ENCODE assay signal across 8 mouse cellular contexts in the genomic region with DNA sequence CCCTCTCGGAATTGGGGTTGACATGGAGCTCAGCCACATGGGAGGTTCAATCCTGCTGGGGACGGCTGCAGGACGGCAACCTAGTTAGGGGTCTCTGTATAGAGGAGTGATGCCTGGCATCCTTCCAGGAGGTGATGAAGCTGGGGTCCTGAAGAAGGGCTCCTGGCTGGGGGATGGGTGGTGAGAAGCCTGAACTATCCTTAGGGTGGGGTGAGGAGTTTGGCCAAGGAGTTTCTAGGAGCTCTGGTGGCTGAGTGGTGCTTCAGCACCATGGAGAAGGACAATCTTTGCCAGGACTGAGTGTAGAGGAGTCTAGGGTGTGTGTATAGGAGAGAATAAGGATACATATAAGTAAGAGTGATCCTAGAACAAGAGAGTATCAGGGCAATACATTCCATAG. TPM values are rescaled to one million over a fixed set of nuclear protein-coding genes. Genes with fewer than 3 reads are reported as not detected.
DNase-seq lines count a peak whose midpoint lies in the region; ATAC-seq and TF ChIP-seq lines count a peak whose summit lies in the region.

No protein-coding gene starts in this region.

- no peaks in the 10 kb centered on the region for H3K27me3 ChIP-seq in kidney, postnatal 0 days (ENCODE audit: insufficient read depth, low read length)
- H3K27me3 ChIP-seq in MEL (ENCODE audit: control insufficient read depth in 1 of 2, insufficient read depth in 2 of 2, low read length in 2 of 2): no peaks in the 10 kb centered on the region; a peak in 1 of 4 replicates
- H3K27me3 ChIP-seq in forebrain, embryonic 11.5 days (ENCODE audit: control insufficient read depth, insufficient read depth, low read length): peaks cover 6% of the 10 kb centered on the region; the same call in 1 of the 2 replicates

- H3K9me3 ChIP-seq in kidney, postnatal 0 days (replicated peaks; ENCODE audit: low read length): no peaks in the 10 kb centered on the region
- H3K9me3 ChIP-seq in MEL (replicated peaks; ENCODE audit: insufficient read depth, low read length): no peaks in the 10 kb centered on the region
- no peaks in the 10 kb centered on the region for H3K9me3 ChIP-seq in forebrain, embryonic 11.5 days (ENCODE audit: control insufficient read depth, low read length)

- no peak for ATAC-seq in kidney, postnatal 0 days (replicated peaks; ENCODE audit: low FRiP score, low read depth)
- ATAC-seq in forebrain, embryonic 11.5 days (replicated peaks; ENCODE audit: low FRiP score): no peak
- no peak for ATAC-seq in inflammation-experienced regulatory T-cells, adult 6 months

- peak; percentile 77 for DNase-seq in kidney, postnatal 0 days (ENCODE audit: low spot score)
- DNase-seq in kidney, adult 18-20 months: no peak
- DNase-seq in MEL (ENCODE audit: low read depth, low spot score): peak; percentile 55
- DNase-seq in forebrain, embryonic 11.5 days (ENCODE audit: low spot score): no peak
- peak; percentile 65 for DNase-seq in mesoderm, embryonic 11.5 days (ENCODE audit: low read depth, low spot score)
- DNase-seq in cerebellum, adult 9-11 months: no peak
- DNase-seq in adrenal gland, adult 8-10 months: no peak

- no peak for TF ChIP-seq RAD21 in MEL (IDR thresholded peaks at IDR 0.05; ENCODE audit: low read depth, low read length)

- no peak overlapping the region for H3K9ac ChIP-seq in kidney, postnatal 0 days (ENCODE audit: low read depth, low read length)
- no peak overlapping the region for H3K9ac ChIP-seq in MEL (ENCODE audit: control insufficient read depth, low read depth, low read length, poor library complexity, severe bottlenecking)
- peak overlapping the region; percentile 37; the same call in 1 of the 2 replicates for H3K9ac ChIP-seq in forebrain, embryonic 11.5 days (ENCODE audit: low read length)

- WGBS in kidney, postnatal 0 days: 30% methylated on average over 3 of the region's 3 CpGs
- 10% methylated on average over 3 of the region's 3 CpGs for WGBS in forebrain, embryonic 11.5 days

- no peaks in the 10 kb centered on the region for H3K36me3 ChIP-seq in kidney, postnatal 0 days (ENCODE audit: insufficient read depth, low read length)
- no peaks in the 10 kb centered on the region for H3K36me3 ChIP-seq in MEL (ENCODE audit: control insufficient read depth in 1 of 2, insufficient read depth in 2 of 2, low read length in 2 of 2)
- H3K36me3 ChIP-seq in forebrain, embryonic 11.5 days (ENCODE audit: control insufficient read depth, insufficient read depth, low read length): no peaks in the 10 kb centered on the region

- no peak for TF ChIP-seq CTCF in kidney, postnatal 0 days (IDR thresholded peaks at IDR 0.05; ENCODE audit: low read depth)
- TF ChIP-seq CTCF in MEL (IDR thresholded peaks at IDR 0.05 in 2 of 3, conservative IDR thresholded peaks at IDR 0.05 in 1 of 3; ENCODE audit: control insufficient read depth in 1 of 3, insufficient read depth in 1 of 3, low read depth in 2 of 3, low read length in 3 of 3, poor library complexity in 1 of 3, severe bottlenecking in 1 of 3): no peak

- no peak for TF ChIP-seq POLR2A in MEL (IDR thresholded peaks at IDR 0.05; ENCODE audit: control insufficient read depth in 1 of 2, insufficient read depth in 1 of 2, low read depth in 1 of 2, low read length in 2 of 2, poor library complexity in 1 of 2)

- no peak overlapping the region for H3K27ac ChIP-seq in kidney, postnatal 0 days
- H3K27ac ChIP-seq in MEL (ENCODE audit: control insufficient read depth, low read depth, low read length): no peak overlapping the region
- no peak overlapping the region for H3K27ac ChIP-seq in forebrain, embryonic 11.5 days (ENCODE audit: low read depth, low read length)

- no peak for TF ChIP-seq EP300 in MEL (IDR thresholded peaks at IDR 0.05; ENCODE audit: low read depth in 1 of 2, low read length in 2 of 2)

- no peaks in the 10 kb centered on the region for H3K4me1 ChIP-seq in kidney, postnatal 0 days (replicated peaks; ENCODE audit: insufficient read depth, low read length)
- no peaks in the 10 kb centered on the region for H3K4me1 ChIP-seq in MEL (ENCODE audit: control insufficient read depth in 1 of 2, insufficient read depth in 2 of 2, low read length in 2 of 2)
- 0 out of 2 replicates have a peak, but pooled peaks cover 3% of the 10 kb centered on the region for H3K4me1 ChIP-seq in forebrain, embryonic 11.5 days (replicated peaks; ENCODE audit: control insufficient read depth, insufficient read depth, low read length)

- H3K79me2 ChIP-seq in MEL (ENCODE audit: control insufficient read depth, insufficient read depth, low read length, poor library complexity): no peaks in the 10 kb centered on the region

- no peak overlapping the region for H3K4me3 ChIP-seq in kidney, postnatal 0 days (replicated peaks; ENCODE audit: low read depth, low read length)
- no peak overlapping the region for H3K4me3 ChIP-seq in MEL (ENCODE audit: control insufficient read depth in 1 of 2, insufficient read depth in 1 of 2, low read depth in 2 of 2, low read length in 2 of 2)
- peak overlapping the region; percentile 11; the same call in 1 of the 2 replicates for H3K4me3 ChIP-seq in forebrain, embryonic 11.5 days (ENCODE audit: low read depth, low read length)

- H3K4me2 ChIP-seq in kidney, postnatal 0 days (ENCODE audit: low read length): no peak overlapping the region
- peak overlapping the region; percentile 26; the same call in 1 of the 2 replicates for H3K4me2 ChIP-seq in forebrain, embryonic 11.5 days (ENCODE audit: low read depth, low read length, severe bottlenecking)

TF ChIP-seq in MEL, 35 proteins besides CTCF, POLR2A, EP300 and RAD21:
- TF ChIP-seq MAZ (IDR thresholded peaks at IDR 0.05; ENCODE audit: low read depth, low read length): no peak
- TF ChIP-seq MEF2A (IDR thresholded peaks at IDR 0.05; ENCODE audit: extremely low read depth, insufficient replicate concordance, low read depth, low read length, poor library complexity, severe bottlenecking): no peak
- no peak for TF ChIP-seq ZNF384 (IDR thresholded peaks at IDR 0.05; ENCODE audit: low read depth, low read length)
- 0 out of 2 replicates have a peak, but pooled peaks have one; percentile 20 for TF ChIP-seq MAX (IDR thresholded peaks at IDR 0.05; ENCODE audit: low read length)
- no peak for TF ChIP-seq ZKSCAN1 (IDR thresholded peaks at IDR 0.05; ENCODE audit: low read depth, low read length)
- TF ChIP-seq CHD1 (IDR thresholded peaks at IDR 0.05; ENCODE audit: low read depth, low read length): no peak
- TF ChIP-seq SIN3A (IDR thresholded peaks at IDR 0.05; ENCODE audit: low read length): peak; percentile 43; the same call in 1 of the 2 replicates
- TF ChIP-seq CHD2 (IDR thresholded peaks at IDR 0.05; ENCODE audit: low read length): no peak
- TF ChIP-seq TBP (IDR thresholded peaks at IDR 0.05; ENCODE audit: low read depth, low read length): no peak
- TF ChIP-seq GABPA (IDR thresholded peaks at IDR 0.05; ENCODE audit: low read depth, low read length): no peak
- TF ChIP-seq ZC3H11A (IDR thresholded peaks at IDR 0.05; ENCODE audit: low read depth, low read length): no peak
- no peak for TF ChIP-seq JUND (IDR thresholded peaks at IDR 0.05; ENCODE audit: low read depth, low read length)
- no peak for TF ChIP-seq MYB (IDR thresholded peaks at IDR 0.05; ENCODE audit: low read depth, low read length)
- no peak for TF ChIP-seq SMC3 (IDR thresholded peaks at IDR 0.05; ENCODE audit: low read depth, low read length)
- TF ChIP-seq NRF1 (IDR thresholded peaks at IDR 0.05; ENCODE audit: insufficient read depth, low read depth, low read length, poor library complexity, severe bottlenecking): no peak
- TF ChIP-seq USF2 (IDR thresholded peaks at IDR 0.05; ENCODE audit: borderline replicate concordance in 1 of 2, insufficient read depth in 1 of 2, low read depth in 1 of 2, low read length in 2 of 2): no peak

RNA-seq across cellular contexts. Expression of a gene that starts 0.6 kb away (rescaled TPM):
- polyA plus RNA-seq in kidney, postnatal 0 days (2015; fragmentation: Nextera tagmentation; extraction: Ambion mirVana): 21.0 and 22.1 TPM in 2 replicates
- total RNA-seq in MEL (2012; rRNA removed): 0.59 and 0.62 TPM in 2 replicates
- under 1 TPM in 1 of 2 experiments, not detected in 1; 0.11 TPM for polyA plus RNA-seq in MEL (2012; ENCODE audit: insufficient read depth in 1 of 2, insufficient read length in 2 of 2, low read depth in 1 of 2, low replicate concordance in 2 of 2, missing spikeins in 1 of 2)
- polyA plus RNA-seq in forebrain, embryonic 11.5 days (2014; fragmentation: Nextera tagmentation; extraction: Ambion mirVana): 18.6 and 22.7 TPM in 2 replicates
- total RNA-seq in adrenal gland, adult 8-10 months (2022): 100 to 1,000 TPM; 219 to 291 (median 255) TPM
- polyA plus RNA-seq in inflammation-experienced regulatory T-cells, adult 6 months (2017; shearing (Covaris generic)): 10 to 100 TPM in 2 of 3 experiments, 1 to 10 TPM in 1; 6.1 to 36.2 (median 19.9) TPM

RNA-seq across cellular contexts. Expression of a gene that starts 11.4 kb away (rescaled TPM):
- polyA plus RNA-seq in kidney, postnatal 0 days (2015; fragmentation: Nextera tagmentation; extraction: Ambion mirVana): 4.5 and 5.3 TPM in 2 replicates
- not detected in 2 replicates for total RNA-seq in MEL (2012; rRNA removed)
- 1 to 10 TPM in 1 of 2 experiments, not detected in 1; 1.2 TPM for polyA plus RNA-seq in MEL (2012; ENCODE audit: insufficient read depth in 1 of 2, insufficient read length in 2 of 2, low read depth in 1 of 2, low replicate concordance in 2 of 2, missing spikeins in 1 of 2)
- not detected in 2 replicates for polyA plus RNA-seq in forebrain, embryonic 11.5 days (2014; fragmentation: Nextera tagmentation; extraction: Ambion mirVana)
- total RNA-seq in adrenal gland, adult 8-10 months (2022): 1 to 10 TPM in 2 of 4 experiments, not detected in 2; 4.4 to 8.6 TPM
- polyA plus RNA-seq in inflammation-experienced regulatory T-cells, adult 6 months (2017; shearing (Covaris generic)): 10 to 100 TPM in 2 of 3 experiments, 1 to 10 TPM in 1; 6.7 to 39.0 (median 18.9) TPM

Comparison
In these comparisons a context has a peak if more than half of its experiments do, and no peak if none do; other contexts are left out.
1. DNase-seq: peak in kidney, postnatal 0 days (single experiment), MEL (single experiment) and mesoderm, embryonic 11.5 days (single experiment); none in kidney, adult 18-20 months (single experiment), forebrain, embryonic 11.5 days (single experiment), cerebellum, adult 9-11 months (single experiment) and adrenal gland, adult 8-10 months (single experiment).
2. RNA of a gene that starts 0.6 kb away (polyA plus RNA-seq): 21.0 to 22.1 TPM in kidney, postnatal 0 days, 6.1 to 36.2 TPM in inflammation-experienced regulatory T-cells, adult 6 months and 18.6 to 22.7 TPM in forebrain, embryonic 11.5 days; 0.11 TPM in MEL; every median in the first group is over 4 times any median in the second.